Mouse (Mus musculus) embryo, embryonic 11.5 days (tissue): ENCODE measurements around the gene Prss30.

Source experiments
- DNase-seq: peaks from one replicate; pipeline ENCODE4 v3.0.0-alpha.2; 2012; ENCODE audit warnings: low read depth, low spot score

Prss30 gene

DNA sequence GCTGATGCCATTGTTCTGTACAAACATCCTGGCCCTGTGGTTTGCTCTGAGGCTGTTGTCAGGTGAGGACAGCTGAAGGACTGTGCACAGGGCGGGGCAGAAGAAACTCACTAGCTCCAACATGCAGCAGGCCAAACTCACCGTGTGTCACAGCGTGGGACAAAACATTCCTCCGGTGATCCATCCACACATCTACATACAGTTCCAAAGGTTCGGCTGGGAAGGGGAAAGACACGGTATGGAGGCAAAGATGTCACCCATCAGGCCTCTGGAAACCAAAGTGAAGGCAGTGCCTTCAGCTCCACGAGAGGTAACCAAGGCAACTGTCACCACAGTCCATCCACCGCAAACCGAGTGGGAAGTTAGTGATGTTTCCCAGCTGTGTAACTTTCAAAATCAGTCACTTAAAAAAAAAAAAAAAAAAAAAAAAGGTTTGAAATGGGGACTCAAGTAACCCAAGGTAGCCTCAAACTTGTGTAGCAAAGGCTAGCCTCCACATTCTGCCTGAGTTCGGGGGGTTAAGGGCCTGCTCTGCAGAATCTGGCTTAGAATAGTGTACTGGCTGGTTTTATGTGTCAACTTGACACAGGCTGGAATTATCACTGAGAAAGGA is at the start of gene Prss30:
Prss30 (minus strand) TSS at position 270 of the 613 bp plus-strand sequence.
- no peak for DNase-seq

DNA sequence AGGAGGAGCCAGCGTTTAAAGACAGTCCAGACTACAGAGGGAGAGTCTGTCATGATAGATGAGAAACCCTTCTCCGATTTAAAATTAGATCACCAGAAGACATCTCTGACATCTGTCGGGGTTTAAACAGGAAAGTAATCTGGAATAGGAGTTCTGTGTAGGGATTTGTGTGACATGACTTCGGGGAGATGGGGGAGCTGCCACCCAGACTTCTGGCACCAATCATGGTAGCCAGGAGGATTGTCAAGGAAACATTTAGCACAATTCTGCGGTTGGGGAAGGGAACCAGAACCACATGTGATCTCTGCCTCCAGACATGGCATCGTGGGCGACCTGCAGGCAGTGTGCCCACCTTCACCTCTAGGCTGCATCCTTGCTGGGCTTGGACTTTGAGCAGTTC is 49.1 kb upstream of the Prss30 start:
- DNase-seq: no peak

GRCm38 (mm10) chr17:24021375-24022199 is 41.2 kb upstream of the Prss30 start:
- DNase-seq: no peak

- DNase-seq: no peak
These were observed 40.3 kb upstream of the Prss30 start for GRCm38 (mm10) chr17:24020696-24021095.

DNA sequence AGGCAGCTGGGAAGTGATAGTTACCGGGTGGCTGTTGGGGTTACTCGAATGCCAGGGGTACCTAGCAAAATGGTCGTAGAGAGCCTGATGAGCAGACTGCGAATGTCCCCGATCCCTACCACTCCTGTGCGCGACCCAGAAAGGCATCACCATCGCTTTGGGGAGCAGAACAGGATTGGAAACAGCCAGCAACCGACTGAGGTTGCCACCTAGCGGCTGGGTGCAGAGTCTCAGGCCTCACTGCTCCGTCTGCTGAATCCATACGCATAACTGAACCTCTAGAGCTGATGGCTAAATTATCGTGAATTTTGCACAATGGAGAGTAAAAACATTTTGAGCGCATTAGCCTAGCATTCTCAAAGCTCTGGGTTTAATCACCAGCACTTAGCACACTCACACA is 35.4 kb upstream of the Prss30 start:
- no peak for DNase-seq

- DNase-seq: no peak
These were observed 34.1 kb upstream of the Prss30 start for GRCm38 (mm10) chr17:24014433-24014965.

DNA sequence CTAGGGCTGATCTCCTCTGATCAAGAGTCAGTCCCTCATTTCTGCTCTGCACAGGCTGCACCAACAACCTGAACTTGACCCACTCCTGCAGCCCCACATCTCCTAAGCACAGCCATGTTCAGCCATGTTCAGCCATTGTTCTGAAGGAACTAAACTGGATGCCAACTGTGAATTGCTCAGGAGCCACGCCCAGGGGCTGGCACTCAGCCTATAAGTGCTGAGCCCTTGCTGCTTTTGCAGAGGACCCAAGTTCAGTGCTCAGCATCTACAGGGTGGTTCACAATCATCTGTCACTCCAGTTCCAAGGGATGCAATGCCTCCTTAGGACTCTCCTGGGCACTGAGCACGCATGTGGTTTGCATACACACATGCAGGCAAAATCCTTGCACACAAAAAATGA is 32.6 kb upstream of the Prss30 start:
- no peak for DNase-seq

DNA sequence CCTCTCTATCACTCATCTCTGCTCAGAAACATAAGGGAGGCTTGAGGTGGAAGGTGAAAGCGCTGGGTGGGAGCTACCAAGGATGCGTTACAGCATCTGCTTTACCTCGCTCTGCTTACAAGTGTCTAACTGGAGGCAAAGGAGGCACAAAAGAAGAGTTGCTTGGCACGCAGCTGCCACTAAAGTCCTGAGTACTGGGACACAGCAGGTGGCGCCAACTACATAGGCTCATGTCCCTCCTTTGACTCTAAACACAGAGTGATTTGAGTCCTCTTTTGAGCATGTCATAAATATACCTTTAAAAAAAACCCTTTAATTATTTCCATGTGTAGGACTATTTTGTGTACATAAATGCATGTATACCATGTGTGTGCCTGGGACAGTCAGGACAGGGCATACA is 29.3 kb upstream of the Prss30 start:
- no peak for DNase-seq

- no peak for DNase-seq
These were observed 27.7 kb upstream of the Prss30 start for GRCm38 (mm10) chr17:24008105-24008504.

DNA sequence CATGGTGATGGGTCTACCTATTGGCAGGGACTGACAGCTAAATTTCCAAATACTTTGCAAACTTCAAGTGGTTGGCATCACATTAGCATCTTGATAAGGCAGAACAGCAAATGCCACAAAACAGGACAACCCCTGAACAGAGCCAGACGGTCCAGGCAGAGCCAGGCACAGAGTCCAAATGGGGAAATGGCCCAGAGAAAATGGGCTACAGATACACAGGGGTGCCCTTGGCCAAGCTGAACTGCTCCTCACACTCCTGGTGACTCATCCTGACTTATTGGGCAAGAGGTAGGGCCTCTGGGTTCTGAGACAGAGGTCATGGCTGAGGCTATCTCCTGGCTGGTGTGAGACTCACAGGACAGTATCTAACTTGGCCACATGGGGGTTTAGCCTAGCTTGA is 27.0 kb upstream of the Prss30 start:
- no peak for DNase-seq

DNA sequence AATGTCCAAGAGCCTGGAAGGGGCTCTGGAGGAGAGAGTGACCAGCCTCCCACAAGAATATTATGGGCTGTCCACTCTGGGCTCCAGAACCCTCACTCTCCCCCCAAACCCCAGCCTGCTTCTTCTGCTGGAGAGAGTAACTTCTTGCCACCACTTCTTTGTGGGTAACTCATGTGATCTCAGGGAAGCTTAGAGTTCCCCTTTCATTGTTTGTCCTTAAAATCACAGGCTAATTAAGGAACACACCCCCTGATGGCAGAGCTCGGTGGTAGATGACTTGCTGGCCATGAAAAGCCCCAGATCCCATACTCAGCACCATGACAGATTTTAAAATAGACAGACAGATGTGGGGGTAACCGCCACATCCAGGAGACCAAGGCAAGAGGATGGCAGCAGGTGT is 26.6 kb upstream of the Prss30 start:
- DNase-seq: no peak

DNA sequence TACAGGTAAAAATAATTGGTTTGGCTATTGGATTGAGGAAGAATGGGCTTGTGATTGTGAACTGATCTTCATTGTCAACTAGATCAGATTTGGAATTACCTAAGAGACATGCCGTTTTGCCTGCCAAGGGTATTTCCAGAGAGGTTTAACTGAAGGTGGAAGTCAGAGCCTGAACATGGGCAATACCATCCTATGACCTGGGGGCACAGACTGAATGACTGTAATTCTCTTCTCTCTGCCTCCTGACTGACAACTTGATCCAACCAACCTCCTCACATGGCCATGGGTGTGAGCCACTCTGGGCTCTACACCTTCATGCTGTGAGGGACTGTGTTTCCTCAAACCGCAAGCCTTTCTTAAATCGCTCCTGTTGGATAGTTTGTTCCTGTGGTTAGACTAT is 24.7 kb upstream of the Prss30 start:
- no peak for DNase-seq

DNA sequence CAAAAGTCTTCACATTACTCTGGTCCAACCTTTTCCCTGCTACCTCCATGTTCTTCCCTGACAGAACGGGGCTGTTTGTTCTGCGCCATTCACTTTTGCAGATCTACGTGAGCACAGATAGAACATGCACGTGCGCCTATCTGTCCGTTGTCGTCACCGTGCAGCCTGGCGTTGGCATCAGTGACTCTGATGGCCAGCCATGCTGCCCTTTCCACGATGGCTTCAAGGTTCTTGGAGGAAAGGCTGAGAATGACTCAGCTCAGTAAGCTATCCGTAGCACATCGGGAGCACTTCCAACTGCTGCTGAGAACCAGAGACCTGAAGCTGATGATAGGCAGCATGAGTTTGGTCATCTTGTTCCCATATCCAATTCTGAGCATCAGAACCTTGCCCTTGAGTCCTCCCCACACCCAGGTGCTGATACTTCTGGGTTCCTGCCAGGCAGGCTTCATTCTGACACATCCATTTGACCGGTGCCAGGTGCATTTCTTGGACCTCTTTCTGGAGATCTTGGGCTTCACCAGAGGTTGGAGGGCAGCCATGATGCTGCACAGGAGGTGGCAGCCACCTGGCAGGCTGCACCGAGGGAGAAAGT is 23.8 kb upstream of the Prss30 start:
- DNase-seq: no peak

DNA sequence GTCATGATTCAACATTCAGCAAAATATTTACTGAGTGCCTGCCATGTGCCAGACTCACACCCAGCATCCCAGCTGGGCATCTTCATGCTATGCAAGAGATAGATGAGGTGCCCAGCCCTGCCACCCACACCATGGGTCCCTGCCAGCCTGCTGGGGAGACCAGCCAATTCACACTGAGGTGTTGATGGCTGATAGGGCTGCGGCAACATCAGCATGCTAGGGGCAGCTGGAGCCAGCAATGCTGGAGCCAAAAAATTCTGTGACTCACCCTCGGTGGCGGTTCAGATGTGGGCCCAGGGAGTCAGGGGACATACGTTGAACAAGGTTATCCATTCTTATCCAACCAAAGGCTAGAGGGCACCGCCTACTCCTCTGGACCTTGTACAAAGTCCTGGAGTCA is 20.0 kb upstream of the Prss30 start:
- no peak for DNase-seq

DNA sequence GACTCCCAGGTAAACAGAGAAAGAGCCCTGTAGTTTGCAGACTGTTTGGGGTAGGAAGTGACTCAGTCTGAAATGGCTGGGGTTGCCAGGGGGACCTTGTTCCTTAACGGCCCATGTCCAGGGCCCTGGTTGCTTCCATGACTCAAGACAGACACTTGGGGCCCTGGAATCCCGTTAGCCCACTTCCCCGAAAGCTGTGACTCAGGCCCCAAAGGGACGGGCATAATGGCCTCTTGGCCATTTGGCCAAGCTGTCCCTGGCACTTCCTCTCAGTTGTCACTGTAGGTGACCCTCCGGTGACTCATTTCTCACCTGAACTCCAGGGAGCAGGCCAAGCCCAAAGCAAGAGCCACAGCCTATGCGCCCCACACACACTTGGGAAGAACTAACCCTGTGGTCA is 18.0 kb upstream of the Prss30 start:
- DNase-seq: no peak

GRCm38 (mm10) chr17:23997901-23998300 is 17.5 kb upstream of the Prss30 start, which contains the start of gene Prss22:
Gene Prss22, minus strand, starts transcription at chr17:23998100.
- no peak for DNase-seq

GRCm38 (mm10) chr17:23995421-23995820 is 15.1 kb upstream of the Prss30 start:
- DNase-seq: no peak

- no peak for DNase-seq
These were observed 14.3 kb upstream of the Prss30 start for GRCm38 (mm10) chr17:23994667-23995066.

DNA sequence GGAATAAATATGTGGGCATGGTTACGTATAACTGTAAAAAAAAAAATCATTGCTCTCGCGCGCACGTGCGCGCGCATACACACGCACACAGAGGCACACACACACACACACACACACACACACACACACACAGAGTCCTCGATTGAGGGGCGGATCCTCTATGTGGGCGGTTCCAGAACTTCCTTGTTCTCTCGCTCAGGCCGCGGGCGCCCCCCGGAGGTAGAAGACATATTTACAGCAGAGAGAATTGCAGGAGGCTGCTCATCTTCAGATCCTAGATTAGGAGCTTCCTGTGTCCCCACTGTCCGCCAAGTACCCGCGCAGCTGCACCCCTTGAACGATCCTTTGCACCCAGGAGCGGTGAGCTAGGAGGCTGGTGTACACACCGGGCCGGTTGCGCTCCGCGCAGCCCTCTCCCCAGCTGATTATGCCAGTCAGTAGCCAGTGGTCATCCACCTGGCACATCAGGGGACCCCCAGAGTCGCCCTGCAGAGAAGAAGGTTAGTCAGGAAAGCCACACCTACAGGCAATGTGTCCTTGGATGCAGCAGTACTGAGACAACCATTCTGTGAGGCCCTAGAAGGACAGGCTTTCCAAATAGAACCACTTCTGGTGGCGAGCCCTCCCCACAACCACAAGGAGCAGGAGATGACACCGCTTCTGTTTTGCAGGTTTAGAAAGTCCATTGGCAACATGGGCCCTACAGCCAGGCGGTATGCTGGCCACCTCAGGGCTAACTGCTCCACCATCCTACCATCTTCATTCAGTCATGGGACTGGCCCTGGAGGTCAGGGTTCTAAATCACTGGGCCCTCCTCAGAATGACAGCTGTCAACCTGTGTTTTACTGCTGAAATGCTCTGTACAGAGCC is 13.4 kb upstream of the Prss30 start:
- DNase-seq: peak; percentile 85

DNA sequence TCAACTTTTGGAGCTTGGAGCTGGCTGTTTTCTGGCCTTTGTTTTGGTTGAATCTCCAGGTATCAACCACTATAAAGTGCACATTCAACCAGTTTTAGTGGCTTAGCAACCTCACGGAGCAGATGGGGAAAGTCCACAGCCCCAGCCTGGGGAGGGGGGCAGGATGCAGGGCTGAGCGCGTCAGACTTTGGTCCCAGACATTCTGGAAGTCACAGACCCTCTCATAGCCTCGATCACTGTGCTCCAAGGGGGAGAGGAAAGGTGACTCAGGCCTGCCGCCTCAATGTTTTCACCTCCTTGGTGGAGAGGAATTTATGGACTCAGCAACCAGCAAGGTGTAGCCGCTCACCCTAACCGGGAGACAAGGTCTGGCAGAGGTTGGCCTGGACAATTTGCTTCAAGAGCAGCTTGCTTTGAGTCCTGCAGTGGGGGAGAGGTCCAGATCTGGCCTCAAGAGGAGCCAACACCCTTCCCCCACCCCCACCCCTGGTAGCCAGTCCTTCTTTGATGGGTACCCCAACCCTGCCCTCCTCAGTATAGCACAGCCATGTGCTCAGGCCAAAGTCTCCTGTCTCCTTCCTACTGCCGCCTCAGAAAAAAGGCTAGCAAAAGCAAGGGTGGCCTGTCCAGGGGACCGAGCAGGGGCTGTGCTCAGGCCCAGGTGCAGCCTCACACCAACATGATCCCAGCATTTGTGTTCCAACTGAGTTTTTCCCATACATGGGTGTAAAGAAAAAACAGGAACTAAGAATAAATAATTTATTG is 12.6 kb upstream of the Prss30 start:
- DNase-seq: no peak

DNA sequence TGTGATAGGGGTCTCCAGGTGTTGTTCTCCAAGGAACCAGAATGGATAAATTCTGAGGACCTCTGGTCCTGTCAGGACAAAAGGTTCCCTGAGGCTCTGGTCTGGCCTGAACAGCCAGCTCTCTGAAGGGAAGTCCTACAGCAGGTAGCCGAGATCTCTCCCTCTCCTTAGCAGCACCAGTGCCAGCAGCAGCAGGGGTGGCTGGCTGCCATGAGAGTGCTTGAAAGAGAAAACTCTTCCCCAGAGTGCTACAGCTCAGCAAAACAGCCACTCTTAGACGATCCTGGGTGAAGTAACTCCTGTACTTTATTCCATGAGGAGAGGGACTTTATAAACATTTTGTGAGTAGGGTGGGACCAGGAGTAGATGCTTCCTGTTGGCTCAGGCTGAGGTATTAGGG is 9.4 kb upstream of the Prss30 start:
- DNase-seq: no peak
